Mouse (Mus musculus): ENCODE data around the gene Fubp3. TPM values are rescaled to one million over a fixed set of nuclear protein-coding genes. Genes with fewer than 3 reads are reported as not detected.
"Not testable (repeated sequence)": the region's sequence is repeated elsewhere in the genome, so short reads cannot be mapped to it uniquely, and the experiment has no call there.

Fubp3 gene
- 94.6 and 99.1 TPM in 2 replicates for polyA plus RNA-seq (2016; fragmentation: Nextera tagmentation; extraction: Ambion mirVana)

GRCm38 (mm10) chr2:31572051-31572914 lies at the start of gene Fubp3:
Gene Fubp3 (plus strand): TSS chr2:31572651.
- Histone ChIP-seq H3K27me3 (replicated peaks; ENCODE audit: low read depth, poor library complexity, severe bottlenecking) (no peaks in the 10 kb centered on the region), H3K9me3 (no peaks in the 10 kb centered on the region), H3K4me1 (peaks cover 25% of the 10 kb centered on the region), H3K27ac (replicated peaks) (peak within 1 kb of the TSS; percentile 96), H3K4me3 (peak within 1 kb of the TSS; percentile 94), H3K36me3 (replicated peaks) (peaks cover 30% of the 10 kb centered on the region)
- WGBS: under 1% methylated on average over 51 of the region's 51 CpGs
- peak; percentile 97 for DNase-seq (ENCODE audit: low spot score)

GRCm38 (mm10) chr2:31524641-31525040 lies 47.8 kb upstream of the Fubp3 start:
- Histone ChIP-seq H3K4me3 (no peak overlapping the region), H3K27ac (replicated peaks) (0 out of 2 replicates have a peak overlapping the region, but pooled peaks have one; percentile 46), H3K4me1 (peaks cover 43% of the 10 kb centered on the region), H3K9me3 (no peaks in the 10 kb centered on the region), H3K27me3 (replicated peaks; ENCODE audit: low read depth, poor library complexity, severe bottlenecking) (peaks cover 35% of the 10 kb centered on the region; the same call in 1 of the 2 replicates), H3K36me3 (replicated peaks) (no peaks in the 10 kb centered on the region)
- no peak for DNase-seq (ENCODE audit: low spot score)
- 71% methylated on average over 5 of the region's 5 CpGs for WGBS

GRCm38 (mm10) chr2:31525778-31526177 lies 46.7 kb upstream of the Fubp3 start:
- H3K9me3 ChIP-seq: no peaks in the 10 kb centered on the region
- peaks cover 51% of the 10 kb centered on the region for H3K4me1 ChIP-seq
- no peaks in the 10 kb centered on the region for H3K36me3 ChIP-seq (replicated peaks)
- whole genome bisulfite sequencing: 26% methylated on average over 10 of the region's 10 CpGs
- peak overlapping the region; percentile 46 for H3K27ac ChIP-seq (replicated peaks)
- peaks cover 35% of the 10 kb centered on the region; the same call in 1 of the 2 replicates for H3K27me3 ChIP-seq (replicated peaks; ENCODE audit: low read depth, poor library complexity, severe bottlenecking)
- peak; percentile 56 for DNase-seq (ENCODE audit: low spot score)
- no peak overlapping the region for H3K4me3 ChIP-seq

GRCm38 (mm10) chr2:31530201-31530600 lies 42.2 kb upstream of the Fubp3 start:
- DNase-seq (ENCODE audit: low spot score): no peak
- Histone ChIP-seq H3K27me3 (replicated peaks; ENCODE audit: low read depth, poor library complexity, severe bottlenecking) (peaks cover 26% of the 10 kb centered on the region; the same call in 1 of the 2 replicates), H3K9me3 (no peaks in the 10 kb centered on the region), H3K4me1 (peaks cover 56% of the 10 kb centered on the region), H3K4me3 (no peak overlapping the region), H3K36me3 (replicated peaks) (no peaks in the 10 kb centered on the region), H3K27ac (replicated peaks) (peak overlapping the region; percentile 67)
- WGBS: 33% methylated on average over 5 of the region's 5 CpGs

GRCm38 (mm10) chr2:31537054-31537453 lies 35.4 kb upstream of the Fubp3 start:
- Histone ChIP-seq H3K4me3 (no peak overlapping the region), H3K36me3 (replicated peaks) (no peaks in the 10 kb centered on the region), H3K27ac (replicated peaks) (0 out of 2 replicates have a peak overlapping the region, but pooled peaks have one; percentile 5), H3K4me1 (peaks cover 17% of the 10 kb centered on the region; the same call in 1 of the 2 replicates), H3K9me3 (no peaks in the 10 kb centered on the region), H3K27me3 (replicated peaks; ENCODE audit: low read depth, poor library complexity, severe bottlenecking) (0 out of 2 replicates have a peak, but pooled peaks cover 6% of the 10 kb centered on the region)
- peak; percentile 30 for DNase-seq (ENCODE audit: low spot score)
- 66% methylated on average over 5 of the region's 5 CpGs for WGBS

- DNase-seq (ENCODE audit: low spot score): no peak
- no peak overlapping the region for H3K4me3 ChIP-seq
- no peaks in the 10 kb centered on the region for H3K36me3 ChIP-seq (replicated peaks)
- H3K27ac ChIP-seq (replicated peaks): no peak overlapping the region
- peaks cover 18% of the 10 kb centered on the region; the same call in 1 of the 2 replicates for H3K4me1 ChIP-seq
- H3K27me3 ChIP-seq (replicated peaks; ENCODE audit: low read depth, poor library complexity, severe bottlenecking): peaks cover 12% of the 10 kb centered on the region; the same call in 1 of the 2 replicates
- no peaks in the 10 kb centered on the region for H3K9me3 ChIP-seq
- WGBS: 79% methylated on average over 5 of the region's 5 CpGs
Observed at GRCm38 (mm10) chr2:31538745-31539144, 33.7 kb upstream of the Fubp3 start.

GRCm38 (mm10) chr2:31541581-31541980 lies 30.9 kb upstream of the Fubp3 start:
- peaks cover 15% of the 10 kb centered on the region; the same call in 1 of the 2 replicates for H3K27me3 ChIP-seq (replicated peaks; ENCODE audit: low read depth, poor library complexity, severe bottlenecking)
- H3K36me3 ChIP-seq (replicated peaks): no peaks in the 10 kb centered on the region
- H3K4me1 ChIP-seq: peaks cover 24% of the 10 kb centered on the region; the same call in 1 of the 2 replicates
- no peak overlapping the region for H3K27ac ChIP-seq (replicated peaks)
- WGBS: 92% methylated on average over 5 of the region's 5 CpGs
- H3K9me3 ChIP-seq: no peaks in the 10 kb centered on the region
- DNase-seq (ENCODE audit: low spot score): no peak
- H3K4me3 ChIP-seq: no peak overlapping the region

GRCm38 (mm10) chr2:31547726-31548125 lies 24.7 kb upstream of the Fubp3 start:
- Histone ChIP-seq H3K9me3 (no peaks in the 10 kb centered on the region), H3K36me3 (replicated peaks) (no peaks in the 10 kb centered on the region), H3K4me3 (no peak overlapping the region), H3K4me1 (peaks cover 33% of the 10 kb centered on the region), H3K27ac (replicated peaks) (no peak overlapping the region), H3K27me3 (replicated peaks; ENCODE audit: low read depth, poor library complexity, severe bottlenecking) (peaks cover 16% of the 10 kb centered on the region; the same call in 1 of the 2 replicates)
- no peak for DNase-seq (ENCODE audit: low spot score)
- WGBS: 56% methylated on average over 11 of the region's 11 CpGs

GRCm38 (mm10) chr2:31550503-31550902 lies 21.9 kb upstream of the Fubp3 start:
- WGBS: 85% methylated on average over 3 of the region's 3 CpGs
- H3K9me3 ChIP-seq: peaks cover 6% of the 10 kb centered on the region; the same call in 1 of the 2 replicates
- no peak overlapping the region for H3K27ac ChIP-seq (replicated peaks)
- peaks cover 22% of the 10 kb centered on the region for H3K4me1 ChIP-seq
- 0 out of 2 replicates have a peak, but pooled peaks cover 11% of the 10 kb centered on the region for H3K27me3 ChIP-seq (replicated peaks; ENCODE audit: low read depth, poor library complexity, severe bottlenecking)
- no peaks in the 10 kb centered on the region for H3K36me3 ChIP-seq (replicated peaks)
- DNase-seq (ENCODE audit: low spot score): no peak
- no peak overlapping the region for H3K4me3 ChIP-seq

GRCm38 (mm10) chr2:31551351-31551750 lies 21.1 kb upstream of the Fubp3 start:
- H3K4me3 ChIP-seq; H3K27me3 ChIP-seq (replicated peaks; ENCODE audit: low read depth, poor library complexity, severe bottlenecking); DNase-seq (ENCODE audit: low spot score); H3K27ac ChIP-seq (replicated peaks); H3K9me3 ChIP-seq; H3K36me3 ChIP-seq (replicated peaks): not testable (repeated sequence)
- peaks cover 21% of the 10 kb centered on the region for H3K4me1 ChIP-seq
- WGBS: 85% methylated on average over 3 of the region's 3 CpGs

- Histone ChIP-seq H3K27me3 (replicated peaks; ENCODE audit: low read depth, poor library complexity, severe bottlenecking) (0 out of 2 replicates have a peak, but pooled peaks cover under 1% of the 10 kb centered on the region), H3K27ac (replicated peaks) (no peak overlapping the region), H3K36me3 (replicated peaks) (no peaks in the 10 kb centered on the region), H3K9me3 (peaks cover 6% of the 10 kb centered on the region; the same call in 1 of the 2 replicates), H3K4me3 (no peak overlapping the region), H3K4me1 (peaks cover 21% of the 10 kb centered on the region)
- no peak for DNase-seq (ENCODE audit: low spot score)
- 88% methylated on average over 10 of the region's 10 CpGs for WGBS
Observed at GRCm38 (mm10) chr2:31551971-31552370, 20.5 kb upstream of the Fubp3 start.

GRCm38 (mm10) chr2:31554619-31555018 lies 17.8 kb upstream of the Fubp3 start:
- Histone ChIP-seq H3K27me3 (replicated peaks; ENCODE audit: low read depth, poor library complexity, severe bottlenecking) (no peaks in the 10 kb centered on the region), H3K9me3 (peaks cover 6% of the 10 kb centered on the region; the same call in 1 of the 2 replicates), H3K36me3 (replicated peaks) (no peaks in the 10 kb centered on the region), H3K27ac (replicated peaks) (no peak overlapping the region), H3K4me3 (no peak overlapping the region), H3K4me1 (no peaks in the 10 kb centered on the region)
- WGBS: 78% methylated on average over 5 of the region's 5 CpGs
- DNase-seq (ENCODE audit: low spot score): no peak
